Mouse (Mus musculus) common myeloid progenitor, adult 5-6 weeks (primary cell): Measurements from ENCODE around the gene Rasgrf1. TPM values are rescaled to one million over a fixed set of nuclear protein-coding genes. Genes with fewer than 3 reads are reported as not detected.

Experiments
- ATAC-seq: replicated peaks from 2 replicates; pipeline ENCODE4 v1.8.0; 2016; ENCODE audit warnings: low read depth, mild to moderate bottlenecking, moderate TSS enrichment, inconsistent platforms; ENCODE audit not compliant: poor library complexity, severe bottlenecking
- total RNA-seq: library from RNA; stranded (forward); fragments of 200-1000, 187-1606 nt; gene quantifications from 2 replicates; pipeline ENCODE4 v1.2.3, GENCODE M21; 2017

The Rasgrf1 gene
- total RNA-seq, 1 experiment from 2014 or later = not detected

DNA sequence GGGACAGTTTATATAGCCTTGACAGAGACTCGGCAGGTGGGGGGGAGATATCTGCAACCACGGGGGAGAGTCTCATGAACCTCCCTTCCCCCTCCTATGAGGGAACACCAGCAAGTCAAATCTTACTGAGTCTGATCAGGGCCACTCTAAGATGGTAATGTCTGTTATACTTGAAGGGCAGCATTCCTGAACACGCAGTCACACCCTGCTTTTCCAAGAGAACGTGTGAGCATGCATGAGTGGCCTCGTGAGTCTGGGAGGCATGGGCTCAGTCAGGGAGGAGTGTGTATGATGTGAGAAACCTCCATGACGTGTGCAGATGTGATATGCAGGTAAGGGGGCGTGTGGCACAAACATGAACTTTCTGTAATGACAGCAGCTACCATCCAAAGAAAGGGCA is 159.8 kb downstream of the Rasgrf1 start:
- no peak for ATAC-seq

DNA sequence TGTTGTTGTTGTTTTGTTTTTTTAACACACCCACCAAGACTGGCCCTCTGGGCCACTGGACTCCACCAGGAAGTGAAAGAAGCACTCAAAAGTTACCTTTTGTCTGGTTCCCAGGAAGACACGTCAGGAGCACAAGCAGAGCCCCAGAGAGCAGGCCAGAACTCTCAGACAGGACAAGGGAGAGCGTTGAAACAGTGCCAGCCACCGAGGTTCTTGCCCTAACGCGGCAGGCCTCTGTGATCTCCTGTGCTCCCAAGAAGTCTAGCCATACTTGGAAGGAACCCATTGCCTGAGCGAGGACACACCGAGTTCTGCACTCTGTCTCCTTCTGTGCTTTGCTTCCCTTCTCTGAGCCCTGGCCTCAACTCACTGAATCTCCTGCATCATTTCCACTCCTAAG is 160.5 kb downstream of the Rasgrf1 start:
- ATAC-seq = no peak

DNA sequence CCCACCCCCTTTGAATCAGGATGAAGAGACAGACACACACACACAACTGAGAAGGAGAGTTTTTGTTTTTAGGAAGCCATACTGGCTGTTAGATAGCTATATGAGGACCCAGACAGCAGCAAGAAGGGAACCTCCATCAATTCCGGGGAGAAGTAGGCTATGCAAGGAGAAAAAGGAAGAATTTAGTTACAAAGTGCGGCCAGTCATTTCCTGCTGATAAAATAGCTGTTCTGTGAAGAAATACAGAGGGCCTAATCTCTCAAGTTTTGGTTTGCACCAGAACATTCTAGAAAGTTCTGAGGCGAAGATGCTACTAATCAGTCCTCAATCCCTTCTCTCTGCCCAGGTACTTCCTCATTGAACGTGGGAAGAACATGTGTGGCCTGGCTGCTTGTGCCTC is 165.6 kb downstream of the Rasgrf1 start:
- peak; percentile 60 for ATAC-seq

DNA sequence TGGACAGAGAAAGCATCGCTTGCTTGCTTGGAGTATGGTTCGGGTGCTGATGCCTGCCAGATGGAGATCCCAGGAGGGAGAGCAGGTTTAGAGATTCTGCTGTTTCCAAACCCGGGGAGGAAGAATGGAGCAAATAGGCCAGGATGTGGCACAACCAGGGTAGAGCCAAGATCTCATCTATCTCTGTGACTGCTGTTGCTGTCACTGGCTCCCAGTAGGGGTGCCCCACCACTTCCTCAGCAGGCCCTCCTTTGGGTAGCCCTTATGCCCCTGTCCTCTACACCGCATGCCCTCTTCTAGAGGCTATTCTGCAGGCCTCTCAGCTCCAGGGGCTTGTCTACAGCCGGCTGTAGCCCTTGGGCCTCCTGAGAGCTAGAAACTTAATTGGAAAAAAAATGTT is 166.4 kb downstream of the Rasgrf1 start:
- ATAC-seq = peak; percentile 24; the same call in 1 of the 2 replicates

Other genes starting within 250 kb of the Rasgrf1 start
- gene Tmed3, start 204.8 kb upstream of the Rasgrf1 start, total RNA-seq = 98.8 and 113 TPM in 2 replicates
- not detected in 2 replicates for gene Ankrd34c, start 171.4 kb upstream of the Rasgrf1 start, total RNA-seq
- 8.8 and 19.2 TPM in 2 replicates for gene Ctsh, start 144.2 kb downstream of the Rasgrf1 start, total RNA-seq
- 262 and 283 TPM in 2 replicates for gene Morf4l1, start 204.9 kb downstream of the Rasgrf1 start, total RNA-seq